Mouse (Mus musculus): ENCODE results near the gene Hps4. TPM values are rescaled to one million over a fixed set of nuclear protein-coding genes. Genes with fewer than 3 reads are reported as not detected.

The Hps4 gene
- polyA plus RNA-seq (2015; fragmentation: Nextera tagmentation; extraction: Ambion mirVana), result 30.2 and 36.4 TPM in 2 replicates

GRCm38 (mm10) chr5:112342463-112343204, at the start of gene Hps4, which contains the start of gene Srrd:
TSS of gene Hps4 (plus strand) at chr5:112343083.
TSS of gene Srrd (minus strand) at chr5:112343040.
- Histone ChIP-seq H3K4me3 (replicated peaks; ENCODE audit: low read length) (peak within 1 kb of the TSS; percentile 78), H3K27me3 (ENCODE audit: control insufficient read depth, insufficient read depth, low read length) (no peaks in the 10 kb centered on the region), H3K27ac (ENCODE audit: low read length) (peak within 1 kb of the TSS; percentile 60), H3K9ac (ENCODE audit: low read length) (peak within 1 kb of the TSS; percentile 94), H3K4me1 (ENCODE audit: control insufficient read depth, insufficient read depth, low read length) (peaks cover 22% of the 10 kb centered on the region), H3K4me2 (ENCODE audit: low read depth, low read length) (peak within 1 kb of the TSS; percentile 86), H3K9me3 (replicated peaks; ENCODE audit: control insufficient read depth, low read length) (no peaks in the 10 kb centered on the region), H3K36me3 (ENCODE audit: control insufficient read depth, insufficient read depth, low read length) (0 out of 2 replicates have a peak, but pooled peaks cover 8% of the 10 kb centered on the region)
- peak; percentile 71 for ATAC-seq (ENCODE audit: insufficient read depth, low FRiP score)
- WGBS, result 2% methylated on average over 63 of the region's 64 CpGs

GRCm38 (mm10) chr5:112293800-112294199, 49.1 kb upstream of the Hps4 start:
- Histone ChIP-seq H3K27ac (ENCODE audit: low read length) (no peak overlapping the region), H3K4me3 (replicated peaks; ENCODE audit: low read length) (no peak overlapping the region), H3K9me3 (replicated peaks; ENCODE audit: control insufficient read depth, low read length) (no peaks in the 10 kb centered on the region), H3K9ac (ENCODE audit: low read length) (no peak overlapping the region), H3K27me3 (ENCODE audit: control insufficient read depth, insufficient read depth, low read length) (no peaks in the 10 kb centered on the region), H3K36me3 (ENCODE audit: control insufficient read depth, insufficient read depth, low read length) (no peaks in the 10 kb centered on the region), H3K4me1 (ENCODE audit: control insufficient read depth, insufficient read depth, low read length) (0 out of 2 replicates have a peak, but pooled peaks cover 9% of the 10 kb centered on the region), H3K4me2 (ENCODE audit: low read depth, low read length) (no peak overlapping the region)
- ATAC-seq (ENCODE audit: insufficient read depth, low FRiP score), result no peak
- WGBS, result 48% methylated on average over 2 of the region's 2 CpGs

GRCm38 (mm10) chr5:112294696-112295095, 48.2 kb upstream of the Hps4 start:
- 77% methylated on average over 4 of the region's 4 CpGs for WGBS
- H3K4me1 ChIP-seq (ENCODE audit: control insufficient read depth, insufficient read depth, low read length), result 0 out of 2 replicates have a peak, but pooled peaks cover 7% of the 10 kb centered on the region
- H3K27ac ChIP-seq (ENCODE audit: low read length), result no peak overlapping the region
- H3K27me3 ChIP-seq (ENCODE audit: control insufficient read depth, insufficient read depth, low read length), result no peaks in the 10 kb centered on the region
- H3K9ac ChIP-seq (ENCODE audit: low read length), result no peak overlapping the region
- no peak for ATAC-seq (ENCODE audit: insufficient read depth, low FRiP score)
- no peak overlapping the region for H3K4me3 ChIP-seq (replicated peaks; ENCODE audit: low read length)
- H3K4me2 ChIP-seq (ENCODE audit: low read depth, low read length), result no peak overlapping the region
- H3K36me3 ChIP-seq (ENCODE audit: control insufficient read depth, insufficient read depth, low read length), result no peaks in the 10 kb centered on the region
- H3K9me3 ChIP-seq (replicated peaks; ENCODE audit: control insufficient read depth, low read length), result no peaks in the 10 kb centered on the region

- Histone ChIP-seq H3K27ac (ENCODE audit: low read length) (no peak overlapping the region), H3K4me3 (replicated peaks; ENCODE audit: low read length) (no peak overlapping the region), H3K36me3 (ENCODE audit: control insufficient read depth, insufficient read depth, low read length) (no peaks in the 10 kb centered on the region), H3K9ac (ENCODE audit: low read length) (no peak overlapping the region), H3K27me3 (ENCODE audit: control insufficient read depth, insufficient read depth, low read length) (no peaks in the 10 kb centered on the region), H3K4me2 (ENCODE audit: low read depth, low read length) (no peak overlapping the region), H3K9me3 (replicated peaks; ENCODE audit: control insufficient read depth, low read length) (no peaks in the 10 kb centered on the region), H3K4me1 (ENCODE audit: control insufficient read depth, insufficient read depth, low read length) (peaks cover 7% of the 10 kb centered on the region; the same call in 1 of the 2 replicates)
- 65% methylated on average over 8 of the region's 8 CpGs for WGBS
- no peak for ATAC-seq (ENCODE audit: insufficient read depth, low FRiP score)
These were observed 47.7 kb upstream of the Hps4 start for GRCm38 (mm10) chr5:112295162-112295561.

GRCm38 (mm10) chr5:112295564-112295963, 47.3 kb upstream of the Hps4 start:
- H3K9me3 ChIP-seq (replicated peaks; ENCODE audit: control insufficient read depth, low read length), result no peaks in the 10 kb centered on the region
- H3K4me3 ChIP-seq (replicated peaks; ENCODE audit: low read length), result no peak overlapping the region
- no peak overlapping the region for H3K9ac ChIP-seq (ENCODE audit: low read length)
- H3K4me2 ChIP-seq (ENCODE audit: low read depth, low read length), result no peak overlapping the region
- ATAC-seq (ENCODE audit: insufficient read depth, low FRiP score), result no peak
- H3K27me3 ChIP-seq (ENCODE audit: control insufficient read depth, insufficient read depth, low read length), result no peaks in the 10 kb centered on the region
- WGBS, result 69% methylated on average over 8 of the region's 8 CpGs
- no peaks in the 10 kb centered on the region for H3K36me3 ChIP-seq (ENCODE audit: control insufficient read depth, insufficient read depth, low read length)
- H3K27ac ChIP-seq (ENCODE audit: low read length), result no peak overlapping the region
- H3K4me1 ChIP-seq (ENCODE audit: control insufficient read depth, insufficient read depth, low read length), result peaks cover 11% of the 10 kb centered on the region; the same call in 1 of the 2 replicates

- no peaks in the 10 kb centered on the region for H3K27me3 ChIP-seq (ENCODE audit: control insufficient read depth, insufficient read depth, low read length)
- 58% methylated on average over 6 of the region's 6 CpGs for WGBS
- H3K9me3 ChIP-seq (replicated peaks; ENCODE audit: control insufficient read depth, low read length), result no peaks in the 10 kb centered on the region
- no peak overlapping the region for H3K4me2 ChIP-seq (ENCODE audit: low read depth, low read length)
- H3K9ac ChIP-seq (ENCODE audit: low read length), result no peak overlapping the region
- H3K36me3 ChIP-seq (ENCODE audit: control insufficient read depth, insufficient read depth, low read length), result no peaks in the 10 kb centered on the region
- peak overlapping the region; percentile 67 for H3K27ac ChIP-seq (ENCODE audit: low read length)
- H3K4me1 ChIP-seq (ENCODE audit: control insufficient read depth, insufficient read depth, low read length), result peaks cover 17% of the 10 kb centered on the region
- H3K4me3 ChIP-seq (replicated peaks; ENCODE audit: low read length), result no peak overlapping the region
- peak; percentile 22; the same call in 1 of the 2 replicates for ATAC-seq (ENCODE audit: insufficient read depth, low FRiP score)
These were observed 46.3 kb upstream of the Hps4 start for GRCm38 (mm10) chr5:112296404-112297181.

- 66% methylated on average over 2 of the region's 2 CpGs for WGBS
- Histone ChIP-seq H3K4me3 (replicated peaks; ENCODE audit: low read length) (no peak overlapping the region), H3K36me3 (ENCODE audit: control insufficient read depth, insufficient read depth, low read length) (no peaks in the 10 kb centered on the region), H3K4me2 (ENCODE audit: low read depth, low read length) (no peak overlapping the region), H3K9me3 (replicated peaks; ENCODE audit: control insufficient read depth, low read length) (no peaks in the 10 kb centered on the region), H3K4me1 (ENCODE audit: control insufficient read depth, insufficient read depth, low read length) (peaks cover 21% of the 10 kb centered on the region), H3K9ac (ENCODE audit: low read length) (no peak overlapping the region), H3K27me3 (ENCODE audit: control insufficient read depth, insufficient read depth, low read length) (no peaks in the 10 kb centered on the region), H3K27ac (ENCODE audit: low read length) (peak overlapping the region; percentile 67)
- ATAC-seq (ENCODE audit: insufficient read depth, low FRiP score), result no peak
These were observed 45.6 kb upstream of the Hps4 start for GRCm38 (mm10) chr5:112297257-112297656.

GRCm38 (mm10) chr5:112298226-112298988, 44.5 kb upstream of the Hps4 start:
- H3K9me3 ChIP-seq (replicated peaks; ENCODE audit: control insufficient read depth, low read length), result no peaks in the 10 kb centered on the region
- 80% methylated on average over 12 of the region's 12 CpGs for WGBS
- H3K27me3 ChIP-seq (ENCODE audit: control insufficient read depth, insufficient read depth, low read length), result no peaks in the 10 kb centered on the region
- H3K4me3 ChIP-seq (replicated peaks; ENCODE audit: low read length), result no peak overlapping the region
- ATAC-seq (ENCODE audit: insufficient read depth, low FRiP score), result peak; percentile 55; the same call in 1 of the 2 replicates
- peak overlapping the region; percentile 31; the same call in 1 of the 2 replicates for H3K9ac ChIP-seq (ENCODE audit: low read length)
- peak overlapping the region; percentile 58 for H3K27ac ChIP-seq (ENCODE audit: low read length)
- no peak overlapping the region for H3K4me2 ChIP-seq (ENCODE audit: low read depth, low read length)
- H3K4me1 ChIP-seq (ENCODE audit: control insufficient read depth, insufficient read depth, low read length), result peaks cover 25% of the 10 kb centered on the region
- no peaks in the 10 kb centered on the region for H3K36me3 ChIP-seq (ENCODE audit: control insufficient read depth, insufficient read depth, low read length)

Data from stomach, embryonic 16.5 days (tissue).